Mouse (Mus musculus): ENCODE data around the gene Setmar.

- TF ChIP-seq CTCF (IDR thresholded peaks at IDR 0.05; ENCODE audit: low read depth): no peak
- no peak for TF ChIP-seq EP300 (optimal IDR thresholded peaks at IDR 0.05)
Measured at GRCm38 (mm10) chr6:108117881-108118280, 53.0 kb downstream of the Setmar start.

Data from stomach, postnatal 0 days (tissue).